Mouse (Mus musculus) stomach, embryonic 14.5 days (tissue): ENCODE results near the gene Ptprg. TPM values are rescaled to one million over a fixed set of nuclear protein-coding genes. Genes with fewer than 3 reads are reported as not detected.
"Not testable (repeated sequence)": the region's sequence is repeated elsewhere in the genome, so short reads cannot be mapped to it uniquely, and the experiment has no call there.

Experiments used
- ATAC-seq: fragments of 200-750 bp; cut with Nextera tagmentation; 2 replicates; pipeline ENCODE4 v1.8.0; 2017; ENCODE audit warnings: low read depth, moderate TSS enrichment; ENCODE audit not compliant: insufficient number of reproducible peaks, insufficient read depth, low FRiP score
- H3K27ac ChIP-seq: fragments of 300-500 bp; sonication (generic); 2 replicates; pipeline ENCODE4 v1.5.1; 2014; ENCODE audit warnings: mild to moderate bottlenecking, low read length, moderate library complexity, mixed read lengths
- H3K27me3 ChIP-seq: fragments of 300-500 bp; sonication (generic); 2 replicates; pipeline ENCODE4 v1.6.1; 2014; ENCODE audit warnings: low read length, control low read depth, mixed read lengths; ENCODE audit not compliant: control insufficient read depth, insufficient read depth
- H3K36me3 ChIP-seq: fragments of 300-500 bp; sonication (generic); 2 replicates; pipeline ENCODE4 v1.6.1; 2014; ENCODE audit warnings: mild to moderate bottlenecking, control low read depth, low read length, moderate library complexity, mixed read lengths; ENCODE audit not compliant: control insufficient read depth, insufficient read depth
- H3K4me1 ChIP-seq: fragments of 300-500 bp; sonication (generic); 2 replicates; pipeline ENCODE4 v1.6.1; 2014; ENCODE audit warnings: low read length, control low read depth, mixed read lengths; ENCODE audit not compliant: control insufficient read depth, insufficient read depth
- H3K4me2 ChIP-seq: fragments of 300-500 bp; sonication (generic); replicated peaks from 2 replicates; pipeline ENCODE4 v1.6.1; 2014; ENCODE audit warnings: low read depth, low read length, control low read depth
- H3K4me3 ChIP-seq: fragments of 300-500 bp; sonication (generic); 2 replicates; pipeline ENCODE4 v1.5.1; 2014; ENCODE audit warnings: low read depth, low read length, control low read depth
- H3K9ac ChIP-seq: fragments of 300-500 bp; sonication (generic); replicated peaks from 2 replicates; pipeline ENCODE4 v1.6.1; 2014; ENCODE audit warnings: low read depth, mild to moderate bottlenecking, control low read depth, low read length, moderate library complexity, mixed read lengths
- H3K9me3 ChIP-seq: fragments of 300-500 bp; sonication (generic); 2 replicates; pipeline ENCODE4 v1.6.1; 2016; ENCODE audit warnings: low read depth, low read length, control low read depth; ENCODE audit not compliant: control insufficient read depth
- WGBS: fragments of 180-500 bp; shearing (Covaris S2); extraction: QIAGEN DNeasy Blood & Tissue Kit; methylation state at CpG from one replicate; pipeline ENCODE4 v1.1.7; 2014; 5-methylcytosine and 5-hydroxymethylcytosine counted together
- polyA plus RNA-seq: library from polyadenylated mRNA; unstranded; fragments of >200 nt; fragmentation: Nextera tagmentation; extraction: Ambion mirVana; gene quantifications from 2 replicates; pipeline ENCODE4 v1.2.1, GENCODE M21; 2014

Ptprg gene
- polyA plus RNA-seq, 1 experiment from 2014 or later, result 31.3 TPM

- H3K4me1 ChIP-seq, result no peaks in the 10 kb centered on the region
- no peak overlapping the region for H3K27ac ChIP-seq
- no peaks in the 10 kb centered on the region for H3K9me3 ChIP-seq
- H3K4me3 ChIP-seq, result no peak overlapping the region
- ATAC-seq, result no peak
- no peaks in the 10 kb centered on the region for H3K36me3 ChIP-seq
- no peaks in the 10 kb centered on the region for H3K27me3 ChIP-seq
- WGBS, result 80% methylated on average over 6 of the region's 6 CpGs
- no peak overlapping the region for H3K9ac ChIP-seq
- no peak overlapping the region for H3K4me2 ChIP-seq
Observed at GRCm38 (mm10) chr14:11955020-11955882, 401.9 kb downstream of the Ptprg start.

GRCm38 (mm10) chr14:11960269-11961121 is 407.2 kb downstream of the Ptprg start:
- H3K9ac ChIP-seq, result no peak overlapping the region
- no peak overlapping the region for H3K4me3 ChIP-seq
- no peak overlapping the region for H3K4me2 ChIP-seq
- no peaks in the 10 kb centered on the region for H3K9me3 ChIP-seq
- H3K4me1 ChIP-seq, result no peaks in the 10 kb centered on the region
- H3K36me3 ChIP-seq, result no peaks in the 10 kb centered on the region
- H3K27me3 ChIP-seq, result no peaks in the 10 kb centered on the region
- no peak for ATAC-seq
- WGBS, result 86% methylated on average over 15 of the region's 15 CpGs
- H3K27ac ChIP-seq, result no peak overlapping the region

GRCm38 (mm10) chr14:11962101-11962500 is 408.8 kb downstream of the Ptprg start:
- 83% methylated on average over 5 of the region's 5 CpGs for WGBS
- Histone ChIP-seq H3K4me3 (no peak overlapping the region), H3K4me2 (no peak overlapping the region), H3K4me1 (peaks cover 13% of the 10 kb centered on the region), H3K27ac (no peak overlapping the region), H3K9me3 (no peaks in the 10 kb centered on the region), H3K36me3 (no peaks in the 10 kb centered on the region), H3K27me3 (no peaks in the 10 kb centered on the region), H3K9ac (no peak overlapping the region)
- no peak for ATAC-seq

GRCm38 (mm10) chr14:11962561-11962960 is 409.2 kb downstream of the Ptprg start:
- Histone ChIP-seq H3K27ac (no peak overlapping the region), H3K27me3 (no peaks in the 10 kb centered on the region), H3K4me1 (peaks cover 13% of the 10 kb centered on the region), H3K9ac (no peak overlapping the region), H3K4me2 (no peak overlapping the region), H3K9me3 (no peaks in the 10 kb centered on the region), H3K4me3 (no peak overlapping the region), H3K36me3 (no peaks in the 10 kb centered on the region)
- no peak for ATAC-seq
- WGBS, result 78% methylated on average over 8 of the region's 8 CpGs

- Histone ChIP-seq H3K4me3 (no peak overlapping the region), H3K9ac (no peak overlapping the region), H3K27me3 (no peaks in the 10 kb centered on the region), H3K4me1 (peaks cover 13% of the 10 kb centered on the region), H3K9me3 (no peaks in the 10 kb centered on the region), H3K36me3 (no peaks in the 10 kb centered on the region), H3K27ac (no peak overlapping the region), H3K4me2 (no peak overlapping the region)
- no peak for ATAC-seq
- whole genome bisulfite sequencing, result 92% methylated on average over 10 of the region's 10 CpGs
Observed at GRCm38 (mm10) chr14:11963791-11964190, 410.5 kb downstream of the Ptprg start.

GRCm38 (mm10) chr14:11964326-11964725 is 411.0 kb downstream of the Ptprg start:
- H3K4me2 ChIP-seq, H3K9me3 ChIP-seq, H3K9ac ChIP-seq, H3K27me3 ChIP-seq, H3K36me3 ChIP-seq, ATAC-seq, H3K27ac ChIP-seq, H3K4me3 ChIP-seq: not testable (repeated sequence)
- 67% methylated on average over 1 of the region's 1 CpGs for WGBS
- peaks cover 13% of the 10 kb centered on the region for H3K4me1 ChIP-seq

GRCm38 (mm10) chr14:11965878-11966277 is 412.5 kb downstream of the Ptprg start:
- no peak overlapping the region for H3K27ac ChIP-seq
- H3K9me3 ChIP-seq, result no peaks in the 10 kb centered on the region
- H3K36me3 ChIP-seq, result no peaks in the 10 kb centered on the region
- WGBS, result 38% methylated on average over 5 of the region's 5 CpGs
- H3K4me2 ChIP-seq, result no peak overlapping the region
- H3K4me1 ChIP-seq, result peaks cover 13% of the 10 kb centered on the region
- H3K9ac ChIP-seq, result no peak overlapping the region
- no peak overlapping the region for H3K4me3 ChIP-seq
- no peaks in the 10 kb centered on the region for H3K27me3 ChIP-seq
- peak; percentile 37; the same call in 1 of the 2 replicates for ATAC-seq

- no peaks in the 10 kb centered on the region for H3K9me3 ChIP-seq
- no peaks in the 10 kb centered on the region for H3K36me3 ChIP-seq
- H3K27ac ChIP-seq, result no peak overlapping the region
- H3K27me3 ChIP-seq, result no peaks in the 10 kb centered on the region
- no peak overlapping the region for H3K4me2 ChIP-seq
- H3K4me3 ChIP-seq, result no peak overlapping the region
- no peak overlapping the region for H3K9ac ChIP-seq
- H3K4me1 ChIP-seq, result no peaks in the 10 kb centered on the region
- WGBS, result 62% methylated on average over 4 of the region's 4 CpGs
- no peak for ATAC-seq
Observed at GRCm38 (mm10) chr14:11981764-11982163, 428.4 kb downstream of the Ptprg start.
